Mouse (Mus musculus): ENCODE data around the gene Gm4881.

DNA sequence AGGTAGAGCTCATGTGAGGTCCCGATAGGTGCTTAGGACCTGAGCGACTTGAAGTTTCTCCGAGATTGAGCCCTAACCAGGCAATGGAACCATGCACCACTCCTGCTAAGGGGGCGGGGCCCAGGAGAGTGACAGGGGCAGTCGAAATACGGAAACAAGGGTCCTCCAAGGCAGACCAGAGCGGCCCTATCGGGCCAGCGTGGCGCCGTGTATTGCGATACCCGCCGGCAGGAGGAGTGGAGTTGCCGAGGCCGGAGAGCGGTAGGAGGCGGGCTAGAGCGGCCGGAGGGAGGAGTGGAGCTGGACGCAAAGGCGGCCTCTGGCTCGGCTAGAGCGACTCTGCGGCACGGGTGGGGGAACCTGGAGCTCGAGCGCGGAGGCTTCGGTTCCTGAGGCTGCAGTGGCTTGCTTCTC lies 40.2 kb downstream of the Gm4881 start:
- TF ChIP-seq CTCF (IDR thresholded peaks at IDR 0.05; ENCODE audit: borderline replicate concordance, control insufficient read depth, extremely low read depth, insufficient read depth, low read length, poor library complexity) (peak; percentile 57; the same call in 1 of the 2 replicates), POLR2A (IDR thresholded peaks at IDR 0.05; ENCODE audit: control insufficient read depth, extremely low read depth, insufficient read depth, low read length, poor library complexity) (peak; percentile 52)

Measured in thymus, adult 2 months (tissue).